Mouse (Mus musculus) kidney, adult 11 months (tissue): ENCODE results near the gene Esyt1.
A peak's percentile ranks its signal among the peaks of the same experiment; 100 is the strongest.

Experiments
- DNase-seq: peaks from one replicate; pipeline ENCODE4 v3.0.0; 2022

Gene Esyt1

DNA sequence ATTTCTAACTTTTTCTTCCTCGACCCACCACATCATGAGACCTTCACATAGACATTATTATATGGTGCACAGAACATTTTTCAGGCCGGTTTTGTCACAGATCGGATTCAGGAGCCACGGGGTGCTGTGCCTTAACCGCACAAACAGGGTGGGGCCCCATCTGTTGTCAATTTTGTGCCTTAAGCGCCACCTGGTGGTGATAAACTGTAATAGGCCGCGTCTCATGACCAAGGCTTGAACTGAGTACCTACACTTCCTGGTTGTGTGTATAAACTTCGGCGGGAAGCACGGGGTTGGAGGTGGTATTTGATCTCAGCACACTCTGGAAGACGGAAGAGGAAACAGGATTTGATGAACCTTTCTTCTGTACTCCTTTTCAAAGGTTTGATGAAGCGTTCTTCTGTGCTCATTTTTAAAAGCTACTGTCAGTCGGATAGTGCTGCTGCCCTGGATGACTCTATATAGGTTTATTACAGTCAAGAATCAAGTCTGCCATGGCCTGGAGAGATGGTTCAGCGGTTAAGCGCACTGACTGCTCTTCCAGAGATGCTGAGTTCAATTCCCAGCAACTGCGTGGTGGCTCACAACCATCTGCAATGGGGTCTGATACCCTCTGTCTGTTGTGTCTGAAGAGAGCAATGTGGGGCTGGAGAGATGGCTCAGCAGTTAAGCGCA lies 10.7 kb upstream of the Esyt1 start:
- peak; percentile 87 for DNase-seq

DNA sequence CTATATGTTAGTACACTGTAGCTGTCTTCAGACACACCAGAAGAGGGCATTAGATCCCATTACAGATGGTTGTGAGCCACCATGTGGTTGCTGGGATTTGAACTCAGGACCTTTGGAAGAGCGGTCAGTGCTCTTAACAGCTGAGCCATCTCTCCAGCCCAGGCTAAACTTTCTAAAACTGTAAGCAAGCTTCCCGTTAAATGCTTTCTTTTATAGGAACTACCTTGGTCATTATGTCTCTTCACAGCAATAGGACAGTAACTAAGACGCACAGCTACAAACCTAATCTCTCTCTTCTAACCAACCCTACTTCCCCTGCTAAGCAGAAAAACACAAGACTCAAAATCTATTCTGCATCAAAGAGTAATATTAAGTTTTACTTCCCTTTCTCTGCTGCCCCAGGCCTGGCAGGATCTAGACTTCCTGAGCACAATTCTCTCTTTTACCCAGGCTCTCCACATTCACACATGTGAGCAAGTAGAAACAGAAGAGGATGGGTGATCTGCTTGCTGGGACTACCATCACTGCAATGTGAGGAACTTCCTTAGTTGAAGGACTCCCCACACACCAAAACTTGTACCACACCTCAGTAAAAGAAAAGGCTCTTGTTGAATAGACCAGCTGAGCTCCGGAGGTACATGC lies 10.1 kb upstream of the Esyt1 start:
- DNase-seq, result no peak

DNA sequence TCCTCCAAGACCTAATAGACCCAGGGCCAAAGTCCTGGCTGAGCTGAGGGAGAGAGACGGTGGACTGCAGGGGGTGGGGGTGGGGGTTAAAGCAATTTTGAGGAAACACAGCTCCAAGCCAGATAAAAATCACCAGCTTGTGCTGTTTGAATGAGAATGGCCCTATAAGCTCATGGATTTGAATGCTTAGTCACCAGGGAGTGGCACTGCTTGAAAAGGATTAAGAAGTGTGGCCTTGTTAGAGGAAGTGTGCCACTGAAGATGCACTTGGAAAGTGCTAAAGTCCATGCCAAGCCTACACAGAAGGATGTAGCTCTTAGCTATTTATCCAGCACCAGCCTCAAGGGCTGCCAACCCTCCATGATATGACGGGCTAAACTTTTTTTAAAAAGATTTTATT lies 9.5 kb upstream of the Esyt1 start:
- DNase-seq, result no peak

DNA sequence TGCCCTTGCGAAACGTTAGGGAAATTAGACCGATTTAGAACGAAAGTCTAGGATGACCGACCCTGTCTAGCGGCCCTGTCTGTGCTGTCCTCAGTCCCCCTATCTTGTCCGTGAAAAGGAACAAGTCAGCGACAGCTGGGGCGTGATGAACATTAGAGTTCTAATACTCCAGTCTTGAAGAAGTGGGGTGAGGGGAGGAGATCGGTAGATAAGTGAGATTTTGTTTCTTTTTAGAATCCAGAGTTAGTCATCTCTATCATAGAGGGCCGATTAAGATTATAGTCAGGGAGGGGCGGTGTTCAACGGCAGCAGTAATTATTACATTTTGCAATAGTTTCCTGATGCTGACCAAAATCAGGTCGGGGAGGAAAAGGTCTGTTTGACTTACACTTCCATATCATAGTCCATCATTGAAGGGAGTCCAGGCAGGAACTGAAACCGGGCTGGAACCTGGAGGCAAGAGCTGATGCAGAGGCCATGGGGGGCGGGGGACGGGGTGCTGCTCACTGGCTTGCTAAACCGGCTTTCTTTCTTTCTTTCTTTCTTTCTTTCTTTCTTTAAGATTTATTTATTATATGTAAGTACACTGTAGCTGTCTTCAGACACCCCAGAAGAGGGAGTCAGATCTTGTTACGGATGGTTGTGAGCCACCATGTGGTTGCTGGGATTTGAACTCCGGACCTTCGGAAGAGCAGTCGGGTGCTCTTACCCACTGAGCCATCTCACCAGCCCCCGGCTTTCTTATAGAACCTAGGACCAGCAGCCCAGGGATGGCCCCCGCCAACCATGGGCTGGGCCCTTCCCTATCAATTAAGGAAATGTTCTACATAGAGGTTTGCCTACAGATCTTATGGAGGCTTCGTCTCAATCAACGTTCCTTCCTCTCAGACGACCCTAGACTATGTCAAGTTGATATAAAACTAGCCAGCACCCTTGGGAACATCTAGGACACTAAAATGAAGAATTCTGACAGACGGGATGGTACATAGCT lies 990 bp upstream of the Esyt1 start:
- DNase-seq, result no peak

DNA sequence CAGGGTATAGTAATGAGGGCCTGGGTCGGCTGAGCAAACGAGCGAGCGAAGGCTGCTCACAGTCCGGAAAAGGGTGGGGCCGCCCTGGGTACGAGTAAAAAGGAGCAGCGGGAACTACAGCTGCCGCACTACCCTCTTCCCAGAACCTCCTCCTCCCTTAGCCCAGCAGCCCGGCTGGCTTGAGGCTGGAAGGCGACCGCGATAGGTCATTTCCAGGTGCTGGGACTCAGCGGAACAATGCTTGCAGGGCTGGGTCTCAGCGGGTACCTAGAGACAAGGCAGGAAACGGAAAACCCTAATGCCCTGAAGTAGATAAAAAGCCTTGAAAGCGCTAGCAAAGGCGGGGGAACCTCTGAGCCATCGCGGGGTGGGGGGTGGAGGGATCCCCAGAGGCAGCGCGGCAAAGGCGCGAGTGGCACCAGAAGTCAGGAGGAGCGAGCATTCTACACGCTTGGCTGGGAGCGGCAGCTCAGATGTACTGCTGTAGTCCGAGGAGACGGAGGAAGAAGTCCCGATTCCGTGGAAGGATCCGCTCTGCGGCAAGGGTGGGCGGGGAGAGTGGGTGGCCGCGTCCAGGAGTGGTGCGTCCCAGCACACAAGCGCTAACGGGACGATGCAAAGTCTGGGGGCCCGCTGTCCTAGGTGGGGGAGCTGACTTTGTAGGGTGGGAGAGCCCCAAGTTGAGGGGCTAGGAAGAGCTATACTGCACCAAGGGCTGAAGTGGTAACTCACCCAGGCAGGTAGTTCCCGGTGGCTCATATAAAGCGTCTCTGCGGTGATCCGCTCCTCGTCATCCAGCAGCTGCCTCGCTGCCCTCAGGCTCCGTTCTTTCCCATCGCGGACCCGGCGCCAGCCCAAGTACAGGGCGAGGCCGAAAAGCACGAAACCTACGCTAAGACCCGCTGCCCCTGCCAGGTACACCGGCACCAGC lies 674 bp downstream of the Esyt1 start:
- peak; percentile 31 for DNase-seq

DNA sequence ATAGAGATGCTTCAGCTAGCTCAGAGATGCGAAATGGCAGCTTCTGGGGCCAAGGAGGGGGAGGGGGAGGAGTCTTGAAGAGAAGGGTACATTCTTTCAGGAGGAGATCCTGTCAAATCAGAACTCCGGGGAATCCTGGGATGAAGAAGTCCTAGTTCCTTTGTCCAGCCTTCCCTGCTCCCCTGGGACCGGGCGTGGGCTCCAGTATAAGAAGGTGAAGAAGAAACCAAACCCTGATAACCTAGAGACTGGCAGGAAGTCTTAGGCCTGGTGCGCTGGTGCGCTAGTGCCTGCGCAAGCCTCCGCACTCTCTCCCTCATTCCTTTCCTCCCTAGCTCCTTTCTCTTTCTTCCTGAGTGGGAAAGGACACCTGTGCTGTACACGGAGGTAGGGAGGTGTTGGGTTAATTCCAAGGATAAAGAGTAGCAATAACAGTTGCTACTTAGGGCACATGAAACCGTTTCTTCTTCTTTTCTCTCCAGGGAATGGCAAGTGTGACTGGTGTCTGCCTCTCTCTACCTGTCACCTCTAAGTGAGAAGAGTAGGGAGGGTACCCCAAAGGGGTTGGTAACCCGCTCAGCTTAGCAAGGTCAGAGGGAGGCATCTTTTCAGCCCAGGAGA lies 1.4 kb downstream of the Esyt1 start:
- no peak for DNase-seq

DNA sequence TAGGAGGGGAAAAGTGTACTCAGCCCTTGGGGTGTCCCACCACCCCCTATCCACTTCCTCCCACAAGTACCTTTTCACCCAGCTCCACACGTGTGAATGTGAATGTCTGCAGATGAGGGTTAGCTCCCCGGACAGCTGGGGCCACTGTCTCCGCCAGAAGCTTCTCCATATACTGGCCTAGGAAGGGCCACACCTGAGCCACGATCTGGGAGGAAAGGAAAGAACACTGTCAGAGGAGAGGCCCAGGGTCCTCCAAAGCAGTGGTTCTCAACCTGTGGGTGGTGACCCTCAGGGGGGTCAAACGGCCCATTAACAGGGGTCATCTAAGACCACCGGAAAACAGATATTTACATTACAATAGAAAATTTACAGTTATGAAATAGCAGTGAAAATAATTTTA lies 3.3 kb downstream of the Esyt1 start:
- no peak for DNase-seq

DNA sequence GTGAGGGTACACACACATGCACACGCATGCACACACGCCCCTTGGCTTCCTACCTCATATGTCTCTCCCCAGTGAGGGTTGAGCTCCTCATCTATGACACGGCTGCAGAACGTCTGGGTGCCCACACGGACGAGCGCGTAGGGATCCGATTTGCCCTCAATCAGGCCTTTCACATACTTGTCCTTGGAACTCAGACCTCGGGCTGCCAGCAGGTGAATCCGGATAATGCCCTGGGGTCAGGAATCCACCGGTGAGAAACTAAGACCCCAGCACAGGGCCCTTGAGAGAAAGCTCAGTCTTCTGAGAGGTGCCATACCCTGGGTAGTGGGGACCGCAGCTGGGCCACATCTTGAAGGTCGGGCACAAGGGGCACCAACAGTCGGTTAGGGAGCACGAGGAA lies 5.1 kb downstream of the Esyt1 start:
- DNase-seq, result no peak

DNA sequence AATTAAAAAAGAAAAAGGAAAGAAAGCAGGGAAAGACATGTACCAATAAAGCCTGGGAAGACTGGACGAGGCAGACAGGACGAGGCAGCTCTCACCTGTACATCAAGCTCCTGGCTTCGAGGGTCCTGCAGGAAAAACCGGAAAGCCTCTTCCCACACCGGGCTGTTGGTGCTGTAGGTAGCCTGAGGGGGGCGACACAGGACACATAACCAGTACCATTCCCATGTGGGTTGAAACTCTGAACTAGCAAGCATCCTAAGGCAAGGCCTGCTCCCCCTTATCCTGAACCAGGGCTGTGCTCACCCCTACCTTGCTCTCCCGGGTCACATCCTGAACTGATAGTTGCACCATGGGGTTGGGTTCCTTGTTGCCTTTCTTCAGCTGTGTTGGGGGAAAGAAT lies 6.8 kb downstream of the Esyt1 start:
- peak; percentile 41 for DNase-seq

DNA sequence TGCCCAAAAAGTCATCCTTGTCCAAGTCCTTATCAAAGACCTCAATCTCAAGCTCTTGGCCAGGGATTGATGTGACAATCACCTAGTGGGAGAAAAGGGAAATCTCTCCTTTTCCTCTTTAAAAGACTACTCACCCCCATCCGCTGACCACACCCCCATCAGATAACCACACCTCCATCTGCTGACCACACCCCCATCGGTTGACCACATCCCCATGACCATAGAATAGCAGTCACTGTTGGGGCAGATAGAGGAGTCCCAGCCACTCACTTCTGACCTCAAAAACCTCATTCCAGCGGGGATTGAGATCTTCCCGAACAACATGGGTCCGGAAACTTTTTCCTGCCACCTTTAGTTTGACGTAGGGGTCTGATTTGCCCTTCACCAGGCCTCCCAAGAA lies 9.0 kb downstream of the Esyt1 start:
- no peak for DNase-seq

DNA sequence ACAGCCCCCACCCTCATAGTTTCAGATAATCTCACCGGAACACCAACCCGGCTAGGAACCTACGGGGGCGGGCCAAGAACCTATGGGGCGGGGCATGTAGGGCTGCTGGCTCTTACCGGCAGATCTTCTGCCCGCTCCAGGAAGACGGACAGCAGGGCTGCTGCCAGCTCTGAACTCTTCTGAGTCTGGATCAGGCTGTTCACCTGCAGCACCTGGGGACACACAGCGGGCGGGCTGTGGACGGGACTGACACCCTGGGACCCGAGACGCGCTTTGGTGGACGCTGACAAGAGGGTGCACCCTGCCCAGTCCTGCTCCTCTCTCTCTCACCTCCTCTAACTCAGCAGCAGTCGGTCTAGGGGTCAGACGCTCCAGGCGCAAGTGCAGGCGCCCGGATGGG lies 9.6 kb downstream of the Esyt1 start:
- DNase-seq, result no peak

DNA sequence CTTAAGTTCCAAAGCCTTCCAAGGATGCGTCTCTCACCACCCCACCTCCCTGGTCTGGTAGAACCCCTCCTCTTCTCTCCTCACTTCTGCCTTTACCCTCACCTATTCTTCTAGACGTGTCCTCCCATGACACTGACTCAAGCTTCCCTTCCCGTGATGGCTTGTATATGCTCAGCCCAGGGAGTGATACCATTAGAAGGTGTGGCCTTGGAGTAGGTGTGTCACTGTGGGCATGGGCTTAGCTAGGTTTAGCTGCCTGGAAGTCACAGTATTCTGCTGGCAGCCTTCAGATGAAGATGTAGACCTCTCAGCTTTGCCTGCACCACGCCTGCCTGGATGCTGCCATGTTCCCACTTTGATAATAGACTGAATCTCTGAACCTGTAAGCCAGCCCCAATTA lies 10.6 kb downstream of the Esyt1 start:
- no peak for DNase-seq

DNA sequence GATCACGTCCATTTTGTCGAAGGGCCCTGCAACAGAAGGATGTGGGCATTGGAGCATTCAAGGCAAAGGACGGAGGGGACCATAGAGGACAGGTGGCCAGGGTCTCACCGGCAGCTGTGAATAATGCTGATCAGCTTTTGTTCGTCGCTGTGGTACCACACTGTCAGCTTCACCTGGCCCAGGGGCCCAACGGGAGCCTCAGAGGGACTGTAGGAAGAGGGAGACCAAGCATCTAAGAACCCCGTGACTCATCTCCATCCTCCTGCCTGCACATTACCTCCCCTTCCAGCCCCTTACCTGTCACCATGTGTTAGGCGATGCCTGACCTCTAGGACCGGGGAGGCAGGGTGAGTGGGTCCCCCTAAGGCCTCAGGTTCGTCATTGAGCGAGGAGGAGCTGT lies 13.9 kb downstream of the Esyt1 start:
- no peak for DNase-seq

DNA sequence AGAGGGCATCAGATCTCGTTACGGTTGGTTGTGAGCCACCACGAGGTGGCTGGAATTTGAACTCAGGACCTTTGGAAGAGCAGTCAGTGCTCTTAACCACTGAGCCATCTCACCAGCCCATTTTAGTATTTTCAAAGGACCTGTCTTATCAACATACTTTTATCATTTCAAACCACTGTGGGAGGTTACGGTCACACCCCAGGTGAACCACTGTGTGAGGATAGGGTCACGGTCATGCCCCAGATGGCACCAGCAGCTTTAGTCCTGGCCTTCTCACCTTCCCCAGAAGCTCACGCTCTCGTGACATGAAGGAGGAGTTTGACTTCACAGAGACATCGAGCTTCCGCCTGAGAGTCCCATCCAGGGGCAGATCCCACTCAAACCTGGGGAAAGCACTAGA lies 14.5 kb downstream of the Esyt1 start:
- no peak for DNase-seq

DNA sequence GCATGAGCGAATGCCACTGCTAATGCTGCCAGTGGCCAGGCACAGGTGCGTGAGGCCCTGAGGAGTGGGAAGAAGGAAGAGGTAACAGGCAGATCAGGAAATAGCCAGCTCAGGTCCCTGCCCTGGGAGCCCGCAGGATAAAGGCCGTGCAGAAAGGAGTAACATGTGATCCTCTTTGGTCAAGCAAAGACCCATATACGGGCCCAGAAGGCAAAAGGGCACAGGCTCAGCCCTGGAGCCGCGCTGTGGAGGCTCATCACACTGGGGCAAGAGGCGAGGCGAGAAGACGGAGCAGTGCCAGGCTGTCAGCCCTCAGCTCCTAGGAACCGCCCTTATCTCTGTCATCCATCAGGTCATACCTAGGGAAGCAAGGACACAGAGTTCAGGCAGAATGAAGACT lies 15.4 kb downstream of the Esyt1 start:
- DNase-seq, result no peak

DNA sequence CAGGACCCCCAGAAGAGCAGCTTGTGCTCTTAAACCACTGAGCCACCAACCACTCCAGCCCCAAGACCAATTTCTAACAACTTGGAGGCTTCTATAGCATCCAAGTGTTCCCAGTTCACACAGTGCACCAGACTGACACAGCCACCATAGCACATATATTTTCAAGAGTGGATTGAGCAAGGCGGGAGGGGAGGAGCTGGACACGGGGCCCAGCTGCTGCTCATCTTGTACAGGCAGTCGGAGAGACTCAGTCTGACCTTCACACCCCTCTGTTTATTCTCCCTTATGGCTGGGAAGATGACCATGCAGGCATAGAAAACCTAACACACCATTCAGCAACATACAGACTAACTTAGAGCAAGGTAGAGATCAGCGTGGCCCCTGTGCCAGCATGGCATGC lies 15.8 kb downstream of the Esyt1 start:
- DNase-seq, result no peak

DNA sequence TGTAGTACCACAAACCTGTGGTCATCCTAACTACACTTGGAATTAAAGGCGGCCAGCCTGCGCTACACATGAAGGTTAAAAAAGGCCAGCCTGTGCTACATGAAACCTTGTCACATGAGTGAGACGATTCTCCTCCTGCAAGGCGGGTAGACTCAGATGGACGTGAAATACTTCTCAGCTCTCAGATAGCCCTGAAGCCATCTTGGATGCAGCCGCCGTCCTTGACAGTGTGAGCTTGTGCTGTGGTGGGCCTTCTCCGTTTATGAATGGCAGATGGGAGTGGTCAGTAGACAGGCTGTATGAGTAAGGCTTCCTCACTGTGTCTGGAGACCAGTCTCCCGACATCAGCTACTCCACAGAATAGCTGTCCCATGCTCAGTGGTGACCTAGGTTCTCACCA lies 16.5 kb downstream of the Esyt1 start:
- no peak for DNase-seq

DNA sequence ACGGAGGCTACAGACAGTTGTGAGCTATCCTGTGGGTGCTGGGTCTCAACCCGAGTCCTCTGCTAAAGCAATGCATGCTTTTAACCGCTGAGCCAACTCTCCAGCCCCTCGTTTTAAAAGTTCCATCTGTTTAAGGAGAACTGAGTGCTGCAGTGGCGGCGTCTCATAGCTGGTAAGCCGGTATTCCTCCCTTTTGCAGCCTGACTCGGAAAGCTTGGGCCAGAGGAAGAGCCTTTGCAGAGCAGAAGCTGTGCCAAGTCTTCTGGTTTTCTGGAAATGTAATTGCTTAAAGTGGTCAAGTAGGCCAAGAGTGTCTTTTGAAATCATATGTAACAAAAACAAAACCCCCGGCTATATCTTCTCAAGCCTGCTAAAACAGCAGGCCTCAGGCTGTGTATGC lies 17.4 kb downstream of the Esyt1 start:
- DNase-seq, result no peak

DNA sequence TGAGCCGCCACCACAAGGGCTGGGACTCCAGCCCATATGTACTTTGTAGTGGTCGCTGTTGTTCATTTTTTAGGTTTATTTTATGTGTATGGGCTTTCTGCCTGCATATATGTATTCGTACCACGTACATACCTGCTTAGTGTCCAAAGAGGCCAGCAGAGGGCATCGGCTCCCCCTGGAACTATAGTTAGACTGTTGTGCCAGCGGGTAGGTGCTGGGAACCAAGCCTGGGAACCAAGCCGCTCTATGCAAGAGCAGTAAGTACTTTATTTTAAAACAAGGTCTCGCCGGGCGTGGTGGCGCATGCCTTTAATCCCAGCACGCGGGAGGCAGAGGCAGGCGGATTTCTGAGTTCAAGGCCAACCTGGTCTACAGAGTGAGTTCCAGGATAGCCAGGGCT lies 19.7 kb downstream of the Esyt1 start:
- DNase-seq, result no peak

DNA sequence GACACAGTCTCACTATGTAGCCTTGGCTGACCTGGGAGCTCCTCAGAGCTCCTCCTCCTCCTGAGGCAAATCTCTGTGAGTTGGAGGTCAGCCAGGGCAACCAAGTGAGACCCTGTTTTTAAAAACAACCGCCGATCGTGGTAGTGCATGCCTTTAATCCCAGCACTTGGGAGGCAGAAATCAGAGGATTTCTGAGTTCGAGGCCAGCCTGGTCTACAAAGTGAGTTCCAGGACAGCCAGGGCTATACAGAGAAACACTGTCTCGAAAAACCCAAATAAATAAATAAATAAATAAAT lies 20.4 kb downstream of the Esyt1 start:
- peak; percentile 54 for DNase-seq

DNA sequence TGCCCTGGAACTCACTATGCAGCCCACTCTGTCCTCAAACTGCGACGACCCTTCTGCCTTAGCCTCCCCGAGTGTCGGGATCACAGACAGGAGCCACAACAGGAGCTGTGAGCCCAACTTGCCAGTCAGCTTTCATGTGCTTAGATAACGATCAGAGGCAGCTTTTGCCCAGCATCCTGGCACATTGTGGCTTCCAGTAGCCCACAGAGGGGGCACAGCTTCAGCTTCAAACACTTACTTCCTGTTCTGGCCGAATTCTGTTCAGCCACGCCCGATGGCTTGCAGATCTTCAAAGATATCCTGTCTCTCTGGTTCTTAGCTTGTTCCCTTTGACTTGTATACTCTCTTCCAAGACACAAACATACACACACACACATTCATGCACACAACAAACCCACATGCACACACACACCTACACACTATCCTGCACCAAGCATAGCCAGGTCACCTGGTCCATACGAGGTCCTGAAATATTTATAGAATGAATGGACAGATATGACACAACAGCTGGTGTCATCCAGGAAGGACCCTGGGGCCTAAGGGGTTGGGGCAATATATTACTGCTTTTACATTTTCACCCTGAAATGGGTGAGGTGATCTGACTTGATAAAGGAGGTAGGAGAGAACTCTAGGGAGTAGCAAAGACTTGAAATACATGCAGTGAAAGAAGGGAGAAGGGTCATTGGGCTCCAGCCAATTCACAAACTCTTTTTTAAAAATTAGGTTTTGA lies 20.9 kb downstream of the Esyt1 start:
- no peak for DNase-seq

DNA sequence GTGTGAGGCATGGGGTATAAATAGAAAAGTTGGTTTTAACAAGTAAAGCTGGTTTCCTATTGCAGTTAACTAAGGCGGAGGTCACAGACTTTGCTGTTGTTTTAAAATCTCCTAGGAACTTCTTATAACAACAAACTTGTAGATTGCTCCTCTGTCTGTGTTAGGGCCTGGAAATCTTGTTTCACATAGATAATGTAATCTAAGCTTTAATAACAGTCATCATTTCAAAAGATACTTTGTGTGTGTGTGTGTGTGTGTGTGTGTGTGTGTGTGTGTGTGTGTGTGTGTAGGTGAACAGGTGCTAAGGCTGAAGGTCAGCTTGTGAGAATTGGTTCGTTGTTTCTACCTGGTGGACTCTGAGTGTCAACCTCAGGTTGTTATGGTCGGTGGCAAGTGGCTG lies 21.7 kb downstream of the Esyt1 start:
- no peak for DNase-seq
